Mouse (Mus musculus): ENCODE results near the gene Pacsin2. TPM values are rescaled to one million over a fixed set of nuclear protein-coding genes. Genes with fewer than 3 reads are reported as not detected.
A peak's percentile ranks its signal among the peaks of the same experiment; 100 is the strongest.

Gene Pacsin2
- polyA plus RNA-seq, 1 experiment from 2014 or later: 47.9 TPM

DNA sequence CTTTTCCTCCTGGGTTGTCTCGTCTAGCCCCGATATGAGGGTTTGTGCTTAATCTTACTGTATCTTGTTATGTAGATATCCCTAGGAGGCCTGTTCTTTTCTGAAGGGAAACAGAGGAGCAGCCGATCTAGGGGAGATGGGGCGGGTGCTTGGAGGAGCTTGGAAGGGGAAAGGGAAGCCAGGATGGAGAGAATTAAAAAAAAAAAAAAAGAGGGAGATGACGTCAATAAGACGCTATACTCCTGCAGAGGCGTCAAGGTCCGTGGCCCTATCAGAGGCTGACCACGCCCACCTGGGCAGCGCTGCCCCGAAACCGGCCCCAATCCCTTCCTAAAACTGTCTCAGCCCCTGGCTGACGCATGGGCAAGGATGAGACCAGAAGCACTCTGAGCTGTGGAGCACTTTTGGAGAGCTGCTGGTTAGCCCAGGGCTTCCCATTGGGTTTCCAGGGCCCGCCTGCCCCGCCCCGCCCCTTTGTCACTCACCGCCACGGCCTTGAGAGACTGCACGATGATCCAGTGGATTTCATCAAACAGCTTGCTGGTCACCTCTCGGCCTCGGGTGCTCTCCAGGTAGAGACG is 31.5 kb upstream of the Pacsin2 start:
- peak overlapping the region; percentile 34 for H3K4me3 ChIP-seq (ENCODE audit: low read depth, low read length)
- WGBS (ENCODE audit: insufficient replicate concordance): 59% methylated on average over 22 of the region's 22 CpGs
- peaks cover 6% of the 10 kb centered on the region for H3K4me1 ChIP-seq (ENCODE audit: control insufficient read depth, low read depth, low read length)
- no peaks in the 10 kb centered on the region for H3K36me3 ChIP-seq (ENCODE audit: control insufficient read depth, insufficient read depth)
- no peaks in the 10 kb centered on the region for H3K27me3 ChIP-seq (ENCODE audit: control insufficient read depth, insufficient read depth, low read depth, low read length)
- no peaks in the 10 kb centered on the region for H3K9me3 ChIP-seq (replicated peaks; ENCODE audit: control insufficient read depth, low read length)
- peak; percentile 62 for ATAC-seq (ENCODE audit: low read depth)
- H3K27ac ChIP-seq (ENCODE audit: low read length): no peak overlapping the region
- peak overlapping the region; percentile 43 for H3K4me2 ChIP-seq (ENCODE audit: low read depth, low read length)
- H3K9ac ChIP-seq (ENCODE audit: low read depth, low read length): no peak overlapping the region

DNA sequence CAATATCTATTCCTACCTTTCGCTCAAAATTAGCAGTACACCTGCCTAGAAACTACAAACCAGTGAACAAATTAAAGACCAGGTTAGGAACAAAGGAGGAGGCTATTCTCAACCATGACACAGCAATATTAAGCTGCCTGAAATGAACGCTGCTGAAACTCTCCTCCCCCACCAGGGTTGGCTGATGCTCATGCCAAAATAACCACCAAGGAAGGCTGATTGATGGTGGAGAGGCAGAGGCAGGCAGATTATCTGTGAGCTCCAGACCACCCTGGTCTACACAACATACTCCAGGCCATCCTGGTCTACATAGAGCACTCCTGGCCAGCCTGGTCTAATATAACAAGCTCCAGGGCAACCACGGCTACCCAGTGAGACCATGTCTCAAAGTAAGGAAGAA is 30.8 kb upstream of the Pacsin2 start:
- Histone ChIP-seq H3K27me3 (ENCODE audit: control insufficient read depth, insufficient read depth, low read depth, low read length) (no peaks in the 10 kb centered on the region), H3K36me3 (ENCODE audit: control insufficient read depth, insufficient read depth) (no peaks in the 10 kb centered on the region), H3K9me3 (replicated peaks; ENCODE audit: control insufficient read depth, low read length) (no peaks in the 10 kb centered on the region), H3K4me1 (ENCODE audit: control insufficient read depth, low read depth, low read length) (peaks cover 6% of the 10 kb centered on the region), H3K27ac (ENCODE audit: low read length) (no peak overlapping the region), H3K4me3 (ENCODE audit: low read depth, low read length) (no peak overlapping the region), H3K9ac (ENCODE audit: low read depth, low read length) (no peak overlapping the region), H3K4me2 (ENCODE audit: low read depth, low read length) (no peak overlapping the region)
- no peak for ATAC-seq (ENCODE audit: low read depth)
- WGBS (ENCODE audit: insufficient replicate concordance): 56% methylated on average over 3 of the region's 3 CpGs

DNA sequence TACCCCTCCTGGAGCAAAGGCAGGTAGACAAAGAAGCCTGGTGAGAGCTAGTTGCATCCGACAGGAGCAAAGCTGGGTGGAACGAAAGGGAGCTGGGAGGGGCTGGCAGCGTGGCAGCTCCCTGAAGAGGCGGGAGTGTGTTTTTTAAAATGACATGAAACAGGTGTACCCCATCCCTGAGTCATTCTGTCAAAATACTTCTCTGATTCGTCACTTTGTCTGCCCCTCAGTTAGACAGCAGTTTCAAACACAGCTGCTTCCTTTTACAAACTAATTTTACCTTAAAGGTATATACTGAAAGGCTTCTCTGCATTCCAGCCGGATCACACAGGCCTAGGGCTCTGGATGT is 30.1 kb upstream of the Pacsin2 start:
- no peak overlapping the region for H3K4me3 ChIP-seq (ENCODE audit: low read depth, low read length)
- no peaks in the 10 kb centered on the region for H3K9me3 ChIP-seq (replicated peaks; ENCODE audit: control insufficient read depth, low read length)
- no peaks in the 10 kb centered on the region for H3K27me3 ChIP-seq (ENCODE audit: control insufficient read depth, insufficient read depth, low read depth, low read length)
- no peaks in the 10 kb centered on the region for H3K36me3 ChIP-seq (ENCODE audit: control insufficient read depth, insufficient read depth)
- H3K4me1 ChIP-seq (ENCODE audit: control insufficient read depth, low read depth, low read length): peaks cover 6% of the 10 kb centered on the region
- ATAC-seq (ENCODE audit: low read depth): no peak
- 68% methylated on average over 6 of the region's 6 CpGs for WGBS (ENCODE audit: insufficient replicate concordance)
- no peak overlapping the region for H3K4me2 ChIP-seq (ENCODE audit: low read depth, low read length)
- no peak overlapping the region for H3K27ac ChIP-seq (ENCODE audit: low read length)
- H3K9ac ChIP-seq (ENCODE audit: low read depth, low read length): no peak overlapping the region

DNA sequence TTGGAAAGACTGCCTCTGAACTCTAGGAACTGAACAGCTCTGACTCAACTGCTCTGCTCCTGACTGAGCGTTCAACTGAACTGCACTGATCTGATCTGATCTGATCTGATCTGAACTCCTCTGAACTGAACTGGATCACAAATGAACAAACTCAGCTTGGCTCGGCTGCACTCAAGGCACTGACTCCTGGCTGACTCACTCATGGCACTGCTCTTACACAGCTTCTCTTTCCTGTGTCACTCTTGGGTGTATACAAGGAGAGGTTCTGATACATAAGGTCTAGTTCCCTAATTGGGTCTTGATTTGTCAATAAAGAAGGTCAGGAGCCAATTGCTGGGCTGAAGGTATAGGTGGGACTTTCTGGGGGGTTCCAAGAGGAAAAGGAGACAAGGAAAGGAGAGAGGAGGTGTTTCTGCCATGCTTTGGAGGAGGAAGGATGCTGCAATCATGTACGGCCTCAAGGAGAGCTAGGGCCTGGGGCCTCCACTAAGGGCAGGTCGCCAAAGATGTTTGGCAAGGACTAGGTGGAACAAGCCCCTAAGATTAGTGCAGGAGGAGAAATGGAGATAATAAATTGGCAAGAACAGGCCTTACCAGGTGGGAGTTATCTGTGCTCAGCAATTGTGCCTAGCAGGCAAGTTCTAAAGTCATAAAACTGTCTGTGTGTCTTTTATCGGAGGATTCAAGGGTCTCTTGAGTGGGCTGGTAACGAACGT is 29.6 kb upstream of the Pacsin2 start:
- Histone ChIP-seq H3K9ac (ENCODE audit: low read depth, low read length) (no peak overlapping the region), H3K4me2 (ENCODE audit: low read depth, low read length) (no peak overlapping the region), H3K27ac (ENCODE audit: low read length) (no peak overlapping the region), H3K27me3 (ENCODE audit: control insufficient read depth, insufficient read depth, low read depth, low read length) (no peaks in the 10 kb centered on the region), H3K4me1 (ENCODE audit: control insufficient read depth, low read depth, low read length) (peaks cover 6% of the 10 kb centered on the region), H3K9me3 (replicated peaks; ENCODE audit: control insufficient read depth, low read length) (no peaks in the 10 kb centered on the region), H3K4me3 (ENCODE audit: low read depth, low read length) (no peak overlapping the region), H3K36me3 (ENCODE audit: control insufficient read depth, insufficient read depth) (no peaks in the 10 kb centered on the region)
- no peak for ATAC-seq (ENCODE audit: low read depth)
- 69% methylated on average over 7 of the region's 7 CpGs for WGBS (ENCODE audit: insufficient replicate concordance)

GRCm38 (mm10) chr15:83491891-83492290 is 27.5 kb upstream of the Pacsin2 start:
- no peaks in the 10 kb centered on the region for H3K27me3 ChIP-seq (ENCODE audit: control insufficient read depth, insufficient read depth, low read depth, low read length)
- no peak overlapping the region for H3K27ac ChIP-seq (ENCODE audit: low read length)
- peaks cover 6% of the 10 kb centered on the region for H3K4me1 ChIP-seq (ENCODE audit: control insufficient read depth, low read depth, low read length)
- H3K4me3 ChIP-seq (ENCODE audit: low read depth, low read length): no peak overlapping the region
- no peak overlapping the region for H3K9ac ChIP-seq (ENCODE audit: low read depth, low read length)
- H3K9me3 ChIP-seq (replicated peaks; ENCODE audit: control insufficient read depth, low read length): no peaks in the 10 kb centered on the region
- 75% methylated on average over 5 of the region's 5 CpGs for WGBS (ENCODE audit: insufficient replicate concordance)
- no peak for ATAC-seq (ENCODE audit: low read depth)
- H3K36me3 ChIP-seq (ENCODE audit: control insufficient read depth, insufficient read depth): no peaks in the 10 kb centered on the region
- H3K4me2 ChIP-seq (ENCODE audit: low read depth, low read length): no peak overlapping the region

- no peaks in the 10 kb centered on the region; the same call in 1 of the 2 replicates for H3K4me1 ChIP-seq (ENCODE audit: control insufficient read depth, low read depth, low read length)
- H3K4me2 ChIP-seq (ENCODE audit: low read depth, low read length): no peak overlapping the region
- H3K36me3 ChIP-seq (ENCODE audit: control insufficient read depth, insufficient read depth): no peaks in the 10 kb centered on the region
- WGBS (ENCODE audit: insufficient replicate concordance): 84% methylated on average over 20 of the region's 20 CpGs
- no peak overlapping the region for H3K27ac ChIP-seq (ENCODE audit: low read length)
- H3K9me3 ChIP-seq (replicated peaks; ENCODE audit: control insufficient read depth, low read length): no peaks in the 10 kb centered on the region
- ATAC-seq (ENCODE audit: low read depth): no peak
- no peaks in the 10 kb centered on the region for H3K27me3 ChIP-seq (ENCODE audit: control insufficient read depth, insufficient read depth, low read depth, low read length)
- H3K9ac ChIP-seq (ENCODE audit: low read depth, low read length): no peak overlapping the region
- H3K4me3 ChIP-seq (ENCODE audit: low read depth, low read length): no peak overlapping the region
Observed at GRCm38 (mm10) chr15:83489471-83489870, 25.1 kb upstream of the Pacsin2 start.

- no peaks in the 10 kb centered on the region for H3K36me3 ChIP-seq (ENCODE audit: control insufficient read depth, insufficient read depth)
- H3K4me2 ChIP-seq (ENCODE audit: low read depth, low read length): no peak overlapping the region
- H3K27me3 ChIP-seq (ENCODE audit: control insufficient read depth, insufficient read depth, low read depth, low read length): no peaks in the 10 kb centered on the region
- 72% methylated on average over 9 of the region's 9 CpGs for WGBS (ENCODE audit: insufficient replicate concordance)
- H3K4me3 ChIP-seq (ENCODE audit: low read depth, low read length): no peak overlapping the region
- no peak overlapping the region for H3K27ac ChIP-seq (ENCODE audit: low read length)
- no peak for ATAC-seq (ENCODE audit: low read depth)
- H3K4me1 ChIP-seq (ENCODE audit: control insufficient read depth, low read depth, low read length): no peaks in the 10 kb centered on the region; the same call in 1 of the 2 replicates
- H3K9ac ChIP-seq (ENCODE audit: low read depth, low read length): no peak overlapping the region
- no peaks in the 10 kb centered on the region for H3K9me3 ChIP-seq (replicated peaks; ENCODE audit: control insufficient read depth, low read length)
Observed at GRCm38 (mm10) chr15:83487477-83488115, 23.2 kb upstream of the Pacsin2 start.

DNA sequence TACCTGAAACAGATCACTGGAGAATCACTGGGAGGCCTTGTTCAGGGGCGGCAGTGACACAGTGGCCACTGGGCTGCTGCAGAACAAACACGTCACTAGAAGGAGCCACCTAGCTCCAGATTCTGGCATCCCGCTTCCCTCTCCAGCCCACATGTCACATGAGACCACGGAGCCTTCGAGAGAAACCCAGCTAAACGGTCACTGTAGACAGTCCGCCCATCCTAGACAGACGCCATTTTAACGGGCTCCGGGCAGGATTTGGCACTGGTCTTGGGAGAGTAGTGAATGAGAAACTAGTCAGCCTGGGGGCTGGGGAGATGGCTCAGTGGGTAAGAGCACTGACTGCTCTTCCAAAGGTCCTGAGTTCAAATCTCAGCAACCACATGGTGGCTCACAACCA is 19.9 kb upstream of the Pacsin2 start:
- H3K9ac ChIP-seq (ENCODE audit: low read depth, low read length): no peak overlapping the region
- no peak overlapping the region for H3K27ac ChIP-seq (ENCODE audit: low read length)
- no peak overlapping the region for H3K4me2 ChIP-seq (ENCODE audit: low read depth, low read length)
- no peaks in the 10 kb centered on the region; the same call in 1 of the 2 replicates for H3K4me1 ChIP-seq (ENCODE audit: control insufficient read depth, low read depth, low read length)
- no peaks in the 10 kb centered on the region for H3K9me3 ChIP-seq (replicated peaks; ENCODE audit: control insufficient read depth, low read length)
- no peak overlapping the region for H3K4me3 ChIP-seq (ENCODE audit: low read depth, low read length)
- no peaks in the 10 kb centered on the region for H3K36me3 ChIP-seq (ENCODE audit: control insufficient read depth, insufficient read depth)
- WGBS (ENCODE audit: insufficient replicate concordance): 82% methylated on average over 10 of the region's 10 CpGs
- H3K27me3 ChIP-seq (ENCODE audit: control insufficient read depth, insufficient read depth, low read depth, low read length): no peaks in the 10 kb centered on the region
- no peak for ATAC-seq (ENCODE audit: low read depth)

GRCm38 (mm10) chr15:83483482-83483881 is 19.1 kb upstream of the Pacsin2 start:
- 0 out of 2 replicates have a peak, but pooled peaks have one; percentile 16 for ATAC-seq (ENCODE audit: low read depth)

More at GRCm38 (mm10) chr15:83483482-83483881, 19.1 kb upstream of the Pacsin2 start:
- WGBS (ENCODE audit: insufficient replicate concordance): 23% methylated on average over 2 of the region's 2 CpGs
- H3K9me3 ChIP-seq (replicated peaks; ENCODE audit: control insufficient read depth, low read length): no peaks in the 10 kb centered on the region
- H3K9ac ChIP-seq (ENCODE audit: low read depth, low read length): no peak overlapping the region
- no peak overlapping the region for H3K27ac ChIP-seq (ENCODE audit: low read length)
- no peaks in the 10 kb centered on the region; the same call in 1 of the 2 replicates for H3K4me1 ChIP-seq (ENCODE audit: control insufficient read depth, low read depth, low read length)
- H3K4me2 ChIP-seq (ENCODE audit: low read depth, low read length): no peak overlapping the region
- H3K4me3 ChIP-seq (ENCODE audit: low read depth, low read length): no peak overlapping the region
- no peaks in the 10 kb centered on the region for H3K36me3 ChIP-seq (ENCODE audit: control insufficient read depth, insufficient read depth)
- H3K27me3 ChIP-seq (ENCODE audit: control insufficient read depth, insufficient read depth, low read depth, low read length): no peaks in the 10 kb centered on the region
